Mouse (Mus musculus): ENCODE data around the gene Paxx.
A peak's percentile ranks its signal among the peaks of the same experiment; 100 is the strongest.

Gene Paxx

GRCm38 (mm10) chr2:25480541-25480940, 19.6 kb upstream of the Paxx start:
- DNase-seq = no peak

GRCm38 (mm10) chr2:25479551-25480311, 18.8 kb upstream of the Paxx start:
- DNase-seq = no peak

GRCm38 (mm10) chr2:25477967-25478675, 17.2 kb upstream of the Paxx start:
- no peak for DNase-seq

- no peak for DNase-seq
Observed at GRCm38 (mm10) chr2:25477541-25477940, 16.6 kb upstream of the Paxx start.

GRCm38 (mm10) chr2:25472550-25472949, 11.7 kb upstream of the Paxx start:
- DNase-seq = no peak

GRCm38 (mm10) chr2:25469969-25470368, 9.1 kb upstream of the Paxx start, which contains the start of gene Ptgds:
Ptgds (minus strand) TSS chr2:25470046.
- no peak for DNase-seq

GRCm38 (mm10) chr2:25468962-25469915, 8.3 kb upstream of the Paxx start:
- no peak for DNase-seq

GRCm38 (mm10) chr2:25467606-25468303, 6.9 kb upstream of the Paxx start:
- no peak for DNase-seq

GRCm38 (mm10) chr2:25465816-25466635, 5.1 kb upstream of the Paxx start:
- DNase-seq = no peak

- no peak for DNase-seq
Observed at GRCm38 (mm10) chr2:25465256-25465655, 4.4 kb upstream of the Paxx start.

GRCm38 (mm10) chr2:25463630-25464029, 2.7 kb upstream of the Paxx start:
- no peak for DNase-seq

- no peak for DNase-seq
Observed at GRCm38 (mm10) chr2:25461407-25461806, 513 bp upstream of the Paxx start.

GRCm38 (mm10) chr2:25460135-25460534, 759 bp downstream of the Paxx start:
- DNase-seq = no peak

GRCm38 (mm10) chr2:25458911-25459310, 2.0 kb downstream of the Paxx start:
- DNase-seq = peak; percentile 75

- DNase-seq = peak; percentile 75
Observed at GRCm38 (mm10) chr2:25457022-25457896, 3.6 kb downstream of the Paxx start.

GRCm38 (mm10) chr2:25456205-25456953, 4.5 kb downstream of the Paxx start, which contains the start of gene Clic3:
Clic3 (plus strand) TSS chr2:25456838.
- peak; percentile 67 for DNase-seq

GRCm38 (mm10) chr2:25452951-25453350, 7.9 kb downstream of the Paxx start:
- DNase-seq = no peak

- DNase-seq = no peak
Observed at GRCm38 (mm10) chr2:25450853-25451647, 9.8 kb downstream of the Paxx start.

- DNase-seq = no peak
Observed at GRCm38 (mm10) chr2:25442682-25443081, 18.2 kb downstream of the Paxx start.

Measured in lung, postnatal 14 days (tissue).